ENCODE assay signal across 8 mouse cellular contexts in genomic region chr16:58512181-58512761, GRCm38 (mm10). TPM values are rescaled to one million over a fixed set of nuclear protein-coding genes. Genes with fewer than 3 reads are reported as not detected.
DNase-seq lines count a peak whose midpoint lies in the region; ATAC-seq and TF ChIP-seq lines count a peak whose summit lies in the region.

No protein-coding gene starts in this region.

- no peak overlapping the region for H3K4me3 ChIP-seq in heart, embryonic 11.5 days (ENCODE audit: low read depth, low read length)
- no peak overlapping the region for H3K4me3 ChIP-seq in kidney, embryonic 15.5 days (replicated peaks)
- no peak overlapping the region for H3K4me3 ChIP-seq in midbrain, embryonic 15.5 days

- 29% methylated on average over 9 of the region's 9 CpGs for WGBS in heart, embryonic 11.5 days (ENCODE audit: insufficient replicate concordance)
- whole genome bisulfite sequencing in kidney, embryonic 15.5 days: 11% methylated on average over 9 of the region's 9 CpGs
- 29% methylated on average over 9 of the region's 9 CpGs for WGBS in midbrain, embryonic 15.5 days

- CTCF ChIA-PET in Patski (lab: Charles Lee): interaction anchor here (1.1 to 2.4 kb wide), 3 partner anchors 10 to 58 kb away, joined by 3 to 7 read pairs (median 3); no protein-coding TSS in a partner anchor

- peak overlapping the region; percentile 47 for H3K4me2 ChIP-seq in heart, embryonic 11.5 days
- peak overlapping the region; percentile 39 for H3K4me2 ChIP-seq in kidney, embryonic 15.5 days
- H3K4me2 ChIP-seq in midbrain, embryonic 15.5 days: no peak overlapping the region

- H3K9me3 ChIP-seq in heart, embryonic 11.5 days (replicated peaks; ENCODE audit: control insufficient read depth, low read length): no peaks in the 10 kb centered on the region
- H3K9me3 ChIP-seq in kidney, embryonic 15.5 days (replicated peaks): no peaks in the 10 kb centered on the region
- no peaks in the 10 kb centered on the region for H3K9me3 ChIP-seq in midbrain, embryonic 15.5 days

- peak; percentile 83 for DNase-seq in 3T3-L1 (ENCODE audit: low read depth, low spot score)
- peak; percentile 65 for DNase-seq in Patski (ENCODE audit: low read depth, low spot score)
- DNase-seq in thymus, postnatal 0 days (ENCODE audit: low spot score): no peak
- DNase-seq in T-cell, adult 2 months (ENCODE audit: low spot score): no peak
- no peak for DNase-seq in frontal cortex, postnatal 14 days (ENCODE audit: low spot score in 2 of 2)

- in situ Hi-C loops in Patski (cut with MboI; ENCODE audit: low pct_unique_long_range_greater_than_20kb): loop anchor here (5.0 kb wide), 1 partner anchor 50 kb away; no protein-coding TSS in a partner anchor

- no peak for TF ChIP-seq CTCF in Patski (IDR thresholded peaks at IDR 0.05)

- peaks cover 38% of the 10 kb centered on the region for H3K4me1 ChIP-seq in heart, embryonic 11.5 days (ENCODE audit: control insufficient read depth, insufficient read depth, low read length)
- H3K4me1 ChIP-seq in kidney, embryonic 15.5 days: peaks cover 56% of the 10 kb centered on the region
- peaks cover 9% of the 10 kb centered on the region; the same call in 1 of the 2 replicates for H3K4me1 ChIP-seq in midbrain, embryonic 15.5 days

- POLR2A ChIA-PET in Patski (lab: Charles Lee): no interaction called here

- H3K27ac ChIP-seq in heart, embryonic 11.5 days (ENCODE audit: low read depth, low read length): peak overlapping the region; percentile 83
- peak overlapping the region; percentile 89 for H3K27ac ChIP-seq in kidney, embryonic 15.5 days
- H3K27ac ChIP-seq in midbrain, embryonic 15.5 days: 0 out of 2 replicates have a peak overlapping the region, but pooled peaks have one; percentile 29

- H3K9ac ChIP-seq in heart, embryonic 11.5 days (ENCODE audit: low read depth, low read length): no peak overlapping the region
- H3K9ac ChIP-seq in kidney, embryonic 15.5 days: no peak overlapping the region
- no peak overlapping the region for H3K9ac ChIP-seq in midbrain, embryonic 15.5 days

- no peaks in the 10 kb centered on the region for H3K36me3 ChIP-seq in heart, embryonic 11.5 days (ENCODE audit: control insufficient read depth, insufficient read depth, low read length)
- no peaks in the 10 kb centered on the region for H3K36me3 ChIP-seq in kidney, embryonic 15.5 days
- no peaks in the 10 kb centered on the region for H3K36me3 ChIP-seq in midbrain, embryonic 15.5 days (replicated peaks)

- ATAC-seq in Patski: peak; percentile 90
- ATAC-seq in heart, embryonic 11.5 days (replicated peaks; ENCODE audit: insufficient number of reproducible peaks, low FRiP score, low TSS enrichment): 0 out of 2 replicates have a peak, but pooled peaks have one; percentile 61
- peak; percentile 85 for ATAC-seq in kidney, embryonic 15.5 days (replicated peaks; ENCODE audit: low FRiP score)
- ATAC-seq in midbrain, embryonic 15.5 days (replicated peaks): peak; percentile 53

- H3K27me3 ChIP-seq in Patski: no peaks in the 10 kb centered on the region
- H3K27me3 ChIP-seq in heart, embryonic 11.5 days (ENCODE audit: control insufficient read depth, insufficient read depth, low read length): no peaks in the 10 kb centered on the region
- no peaks in the 10 kb centered on the region for H3K27me3 ChIP-seq in kidney, embryonic 15.5 days
- H3K27me3 ChIP-seq in midbrain, embryonic 15.5 days (replicated peaks): no peaks in the 10 kb centered on the region

RNA-seq across cellular contexts. Expression of gene St3gal6, which starts 11.8 kb away (rescaled TPM):
- 4.5 TPM for polyA plus RNA-seq in Patski (2021)
- 17.1 and 17.7 TPM in 2 replicates for polyA plus RNA-seq in heart, embryonic 11.5 days (2014; fragmentation: Nextera tagmentation; extraction: Ambion mirVana)
- 71.9 and 75.2 TPM in 2 replicates for polyA plus RNA-seq in kidney, embryonic 15.5 days (2015; fragmentation: Nextera tagmentation; extraction: Ambion mirVana)
- polyA plus RNA-seq in midbrain, embryonic 15.5 days (2015; fragmentation: Nextera tagmentation; extraction: Ambion mirVana): 12.1 and 13.6 TPM in 2 replicates
- 18.7 and 20.4 TPM in 2 replicates for polyA plus RNA-seq in thymus, postnatal 0 days (2015; fragmentation: Nextera tagmentation; extraction: Ambion mirVana)

Comparison
In these comparisons a context has a peak if more than half of its experiments do, and no peak if none do; other contexts are left out.
1. DNase-seq: peak in 3T3-L1 (single experiment) and Patski (single experiment); none in thymus, postnatal 0 days (single experiment), T-cell, adult 2 months (single experiment) and frontal cortex, postnatal 14 days (0 of 2).
2. H3K27ac ChIP-seq: peak in every context shown above with its lines; median percentile 89 in kidney, embryonic 15.5 days; 83 in heart, embryonic 11.5 days; 29 in midbrain, embryonic 15.5 days.
3. Peak in every context shown above with its lines, with median percentiles within 50 percentile points of each other: ATAC-seq.